Mouse (Mus musculus) MEL (cell line): ENCODE measurements around the gene Traf5. TPM values are rescaled to one million over a fixed set of nuclear protein-coding genes. Genes with fewer than 3 reads are reported as not detected.

Experiments used
- DNase-seq: peaks from one replicate; pipeline ENCODE4 v3.0.0; 2011; ENCODE audit warnings: low read depth, low spot score
- H3K27ac ChIP-seq: 2 replicates; pipeline ENCODE4 v1.5.1; 2012; ENCODE audit warnings: low read depth, mild to moderate bottlenecking, control low read depth, low read length, moderate library complexity; ENCODE audit not compliant: control insufficient read depth
- H3K27me3 ChIP-seq, 2 experiments: fragments of 150-350 bp in 1 of 2; sonication (generic) in 1 of 2; 2 replicates each; pipeline ENCODE4 v1.6.1; 2012; ENCODE audit warnings: low read length in 2 of 2, mild to moderate bottlenecking in 2 of 2, improper control_type of control experiment in 1 of 2, moderate library complexity in 1 of 2; ENCODE audit not compliant: insufficient read depth in 2 of 2, control insufficient read depth in 1 of 2
- H3K36me3 ChIP-seq, 2 experiments: 2 replicates each; pipeline ENCODE4 v1.6.1; 2012 to 2014; ENCODE audit warnings: low read length in 2 of 2, improper control_type of control experiment in 1 of 2, inconsistent platforms in 1 of 2, mild to moderate bottlenecking in 1 of 2; ENCODE audit not compliant: insufficient read depth in 2 of 2, control insufficient read depth in 1 of 2
- H3K4me1 ChIP-seq, 2 experiments: fragments of 150-350 bp in 1 of 2; sonication (generic) in 1 of 2; 2 replicates each; pipeline ENCODE4 v1.6.1; 2012; ENCODE audit warnings: low read length in 2 of 2, improper control_type of control experiment in 1 of 2, mild to moderate bottlenecking in 1 of 2; ENCODE audit not compliant: insufficient read depth in 2 of 2, control insufficient read depth in 1 of 2
- H3K4me3 ChIP-seq, 2 experiments: fragments of 150-350 bp in 1 of 2; sonication (generic) in 1 of 2; 2 replicates each; pipeline ENCODE4 v1.5.1; 2012; ENCODE audit warnings: low read depth in 2 of 2, low read length in 2 of 2, mild to moderate bottlenecking in 2 of 2, moderate library complexity in 2 of 2, control low read depth in 1 of 2, improper control_type of control experiment in 1 of 2; ENCODE audit not compliant: control insufficient read depth in 1 of 2, insufficient read depth in 1 of 2
- H3K79me2 ChIP-seq: 2 replicates; pipeline ENCODE4 v1.6.1; 2012; ENCODE audit warnings: mild to moderate bottlenecking, low read length, moderate library complexity; ENCODE audit not compliant: control insufficient read depth, poor library complexity, insufficient read depth
- H3K9ac ChIP-seq: 2 replicates; pipeline ENCODE4 v1.6.1; 2012; ENCODE audit warnings: low read depth, mild to moderate bottlenecking, control low read depth, low read length, moderate library complexity; ENCODE audit not compliant: control insufficient read depth, poor library complexity, severe bottlenecking
- H3K9me3 ChIP-seq: fragments of 150-350 bp; sonication (generic); replicated peaks from 2 replicates; pipeline ENCODE4 v1.6.1; 2012; ENCODE audit warnings: mild to moderate bottlenecking, low read length, improper control_type of control experiment, moderate library complexity; ENCODE audit not compliant: insufficient read depth
- BHLHE40 ChIP-seq: IDR thresholded peaks from 2 replicates; pipeline ENCODE4 v1.6.1; 2012; ENCODE audit warnings: low read depth, mild to moderate bottlenecking, inconsistent platforms, low read length, improper control_type of control experiment, borderline replicate concordance
- CHD2 ChIP-seq: IDR thresholded peaks from 2 replicates; pipeline ENCODE4 v1.6.1; 2011; ENCODE audit warnings: low read length, improper control_type of control experiment
- CTCF ChIP-seq, 3 experiments: IDR thresholded peaks in 2 of 3; conservative IDR thresholded peaks in 1 of 3; 2 replicates each; pipeline ENCODE4 v1.5.1; 2011 to 2012; ENCODE audit warnings: low read length in 3 of 3, low read depth in 2 of 3, mild to moderate bottlenecking in 2 of 3, improper control_type of control experiment in 1 of 3, inconsistent platforms in 1 of 3, mixed read lengths in 1 of 3, moderate library complexity in 1 of 3; ENCODE audit not compliant: control insufficient read depth in 1 of 3, insufficient read depth in 1 of 3, poor library complexity in 1 of 3, severe bottlenecking in 1 of 3
- E2F4 ChIP-seq: IDR thresholded peaks from 2 replicates; pipeline ENCODE4 v1.6.1; 2011; ENCODE audit warnings: low read depth, low read length, improper control_type of control experiment, borderline replicate concordance
- ELF1 ChIP-seq: IDR thresholded peaks from 2 replicates; pipeline ENCODE4 v1.6.1; 2014; ENCODE audit warnings: low read depth, mild to moderate bottlenecking, inconsistent platforms, low read length, improper control_type of control experiment, moderate library complexity
- HCFC1 ChIP-seq: IDR thresholded peaks from 2 replicates; pipeline ENCODE4 v1.6.1; 2012; ENCODE audit warnings: low read depth, mild to moderate bottlenecking, inconsistent platforms, low read length, improper control_type of control experiment, moderate library complexity
- MEF2A ChIP-seq: IDR thresholded peaks from 2 replicates; pipeline ENCODE4 v1.6.1; 2014; ENCODE audit warnings: low read depth, mild to moderate bottlenecking, inconsistent platforms, low read length, improper control_type of control experiment; ENCODE audit not compliant: poor library complexity, insufficient replicate concordance, severe bottlenecking; ENCODE audit errors: extremely low read depth
- MYB ChIP-seq: IDR thresholded peaks from 2 replicates; pipeline ENCODE4 v1.6.1; 2011; ENCODE audit warnings: mild to moderate bottlenecking, low read depth, low read length, improper control_type of control experiment
- MYC ChIP-seq: IDR thresholded peaks from 2 replicates; pipeline ENCODE4 v1.6.1; 2011; ENCODE audit warnings: low read depth, mild to moderate bottlenecking, low read length, improper control_type of control experiment, moderate library complexity
- POLR2A ChIP-seq, 2 experiments: IDR thresholded peaks; 2 replicates each; pipeline ENCODE4 v1.6.1; 2011 to 2012; ENCODE audit warnings: low read length in 2 of 2, mild to moderate bottlenecking in 2 of 2, control low read depth in 1 of 2, improper control_type of control experiment in 1 of 2, low read depth in 1 of 2, moderate library complexity in 1 of 2; ENCODE audit not compliant: control insufficient read depth in 1 of 2, insufficient read depth in 1 of 2, poor library complexity in 1 of 2
- RAD21 ChIP-seq: IDR thresholded peaks from 2 replicates; pipeline ENCODE4 v1.6.1; 2011; ENCODE audit warnings: mild to moderate bottlenecking, low read depth, low read length, improper control_type of control experiment
- RCOR1 ChIP-seq: IDR thresholded peaks from 2 replicates; pipeline ENCODE4 v1.6.1; 2012; ENCODE audit warnings: low read depth, mild to moderate bottlenecking, inconsistent platforms, low read length, improper control_type of control experiment
- SIN3A ChIP-seq: IDR thresholded peaks from 2 replicates; pipeline ENCODE4 v1.6.1; 2012; ENCODE audit warnings: low read length, improper control_type of control experiment, inconsistent platforms
- SMC3 ChIP-seq: IDR thresholded peaks from 2 replicates; pipeline ENCODE4 v1.6.1; 2011; ENCODE audit warnings: low read depth, low read length, improper control_type of control experiment
- TAL1 ChIP-seq: IDR thresholded peaks from 2 replicates; pipeline ENCODE4 v1.6.1; 2012; ENCODE audit warnings: mild to moderate bottlenecking, inconsistent platforms, low read length, moderate library complexity, mixed read lengths
- TBP ChIP-seq: IDR thresholded peaks from 2 replicates; pipeline ENCODE4 v1.8.0; 2011; ENCODE audit warnings: low read depth, low read length, improper control_type of control experiment
- UBTF ChIP-seq: IDR thresholded peaks from 2 replicates; pipeline ENCODE4 v1.6.1; 2012; ENCODE audit warnings: low read depth, mild to moderate bottlenecking, inconsistent platforms, low read length, improper control_type of control experiment, moderate library complexity, borderline replicate concordance; ENCODE audit not compliant: insufficient read depth
- USF1 ChIP-seq: IDR thresholded peaks from 2 replicates; pipeline ENCODE4 v1.6.1; 2014; ENCODE audit warnings: low read depth, mild to moderate bottlenecking, inconsistent platforms, low read length, improper control_type of control experiment, moderate library complexity
- ZKSCAN1 ChIP-seq: IDR thresholded peaks from 2 replicates; pipeline ENCODE4 v1.6.1; 2012; ENCODE audit warnings: low read depth, mild to moderate bottlenecking, inconsistent platforms, low read length, improper control_type of control experiment, moderate library complexity
- polyA plus RNA-seq, 2 experiments: library from polyadenylated mRNA; stranded (reverse) in 1 of 2; unstranded in 1 of 2; fragments of >175 nt in 1 of 2; fragments of >200 nt in 1 of 2; gene quantifications; 2 replicates each; pipeline versions ENCODE4 v1.2.1 to v1.2.4; 2012; ENCODE audit warnings: low replicate concordance in 2 of 2, low read depth in 1 of 2; ENCODE audit not compliant: insufficient read length in 2 of 2, insufficient read depth in 1 of 2, missing spikeins in 1 of 2
- total RNA-seq: library from RNA; depleted of rRNA; stranded (reverse); fragments of 300-350 nt; gene quantifications from 2 replicates; pipeline ENCODE4 v1.2.3, GENCODE M21; 2012

Traf5 gene
- total and polyA plus RNA-seq, 3 experiments: 4.0 to 7.3 TPM; not detected in 1

- H3K9ac ChIP-seq: no peak overlapping the region
- no peaks in the 10 kb centered on the region for H3K4me1 ChIP-seq
- no peak overlapping the region for H3K27ac ChIP-seq
- H3K9me3 ChIP-seq: no peaks in the 10 kb centered on the region
- no peaks in the 10 kb centered on the region for H3K27me3 ChIP-seq
- peaks cover 0 to 10% of the 10 kb centered on the region in 2 experiments; a peak in 1 of 4 replicates for H3K36me3 ChIP-seq
- no peaks in the 10 kb centered on the region for H3K79me2 ChIP-seq
- DNase-seq: no peak
- TF ChIP-seq POLR2A (IDR thresholded peaks at IDR 0.05; ENCODE audit: control insufficient read depth in 1 of 2, insufficient read depth in 1 of 2, low read depth in 1 of 2, low read length in 2 of 2, poor library complexity in 1 of 2): no peak
- no peak for TF ChIP-seq TBP
- no peak for TF ChIP-seq ELF1
- no peak for TF ChIP-seq E2F4
- TF ChIP-seq UBTF: no peak
- no peak overlapping the region for H3K4me3 ChIP-seq
These were observed 16.8 kb upstream of the Traf5 start for GRCm38 (mm10) chr1:192109169-192109568.

- no peaks in the 10 kb centered on the region for H3K9me3 ChIP-seq
- DNase-seq: peak; percentile 59
- no peaks in the 10 kb centered on the region for H3K27me3 ChIP-seq
- no peak overlapping the region for H3K4me3 ChIP-seq
- no peaks in the 10 kb centered on the region for H3K79me2 ChIP-seq
- H3K4me1 ChIP-seq: no peaks in the 10 kb centered on the region
- peaks cover 0 to 10% of the 10 kb centered on the region in 2 experiments; a peak in 1 of 4 replicates for H3K36me3 ChIP-seq
- no peak overlapping the region for H3K9ac ChIP-seq
- H3K27ac ChIP-seq: no peak overlapping the region
- TF ChIP-seq E2F4 (no peak), RAD21 (peak; percentile 28), CTCF (IDR thresholded peaks at IDR 0.05 in 2 of 3, conservative IDR thresholded peaks at IDR 0.05 in 1 of 3; ENCODE audit: control insufficient read depth in 1 of 3, insufficient read depth in 1 of 3, low read depth in 2 of 3, low read length in 3 of 3, poor library complexity in 1 of 3, severe bottlenecking in 1 of 3) (peak; percentile 58 to 72 (median 69)), MYB (no peak), SMC3 (peak; percentile 57), ELF1 (no peak), TAL1 (no peak), ZKSCAN1 (no peak), BHLHE40 (no peak), SIN3A (no peak), MYC (0 out of 2 replicates have a peak, but pooled peaks have one; percentile 49), CHD2 (no peak)
These were observed 15.0 kb upstream of the Traf5 start for GRCm38 (mm10) chr1:192107352-192107751.

GRCm38 (mm10) chr1:192105902-192106389 is 13.6 kb upstream of the Traf5 start:
- Histone ChIP-seq H3K36me3 (peaks cover 0 to 10% of the 10 kb centered on the region in 2 experiments; a peak in 1 of 4 replicates), H3K9ac (no peak overlapping the region), H3K79me2 (no peaks in the 10 kb centered on the region), H3K27ac (no peak overlapping the region), H3K27me3 (no peaks in the 10 kb centered on the region), H3K4me1 (no peaks in the 10 kb centered on the region), H3K9me3 (no peaks in the 10 kb centered on the region), H3K4me3 (no peak overlapping the region)
- TF ChIP-seq HCFC1: no peak
- TF ChIP-seq RAD21: no peak
- no peak for TF ChIP-seq CHD2
- no peak for TF ChIP-seq SIN3A
- no peak for TF ChIP-seq UBTF
- no peak for TF ChIP-seq MEF2A
- TF ChIP-seq SMC3: no peak
- TF ChIP-seq USF1: no peak
- no peak for TF ChIP-seq RCOR1
- TF ChIP-seq BHLHE40: no peak
- DNase-seq: no peak
